Comparison of ENCODE assay signal across 9 mouse cellular contexts in the genomic region with DNA sequence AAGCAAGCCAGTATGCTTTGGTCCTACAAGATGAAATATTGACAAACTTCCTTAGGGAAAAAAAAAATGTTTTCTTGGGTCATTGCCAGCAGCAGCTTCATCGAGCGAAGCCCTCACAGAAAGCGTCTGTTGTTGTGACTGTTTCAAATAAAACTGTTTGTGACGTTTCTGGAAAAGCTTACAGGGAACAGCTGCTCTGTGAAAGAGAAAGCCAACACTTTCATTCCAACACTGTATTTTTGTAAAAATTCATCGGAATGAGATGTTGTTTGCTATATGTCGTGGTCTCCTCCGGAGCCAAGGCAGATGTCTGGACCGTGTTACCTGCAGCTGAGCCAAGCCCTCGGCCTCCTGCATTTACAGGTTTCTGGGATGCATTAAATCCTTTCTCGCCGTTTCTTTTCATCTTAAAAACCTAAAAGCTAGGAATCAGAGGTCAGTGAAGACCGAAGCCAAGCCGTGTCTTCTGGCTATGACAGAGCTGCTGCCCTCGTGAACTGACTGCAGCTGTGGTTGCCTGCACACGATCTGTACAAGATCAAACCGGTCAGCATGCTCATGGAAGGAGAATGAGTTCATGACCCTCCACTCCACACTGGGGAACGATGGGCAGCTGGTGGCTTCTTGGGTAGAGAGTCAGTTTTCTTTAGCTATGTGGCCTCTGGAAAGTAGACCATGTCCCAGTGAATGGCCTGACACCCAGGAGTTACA. TPM values are rescaled to one million over a fixed set of nuclear protein-coding genes. Genes with fewer than 3 reads are reported as not detected.
A peak's percentile ranks its signal among the peaks of the same experiment; 100 is the strongest.
DNase-seq lines count a peak whose midpoint lies in the region; ATAC-seq and TF ChIP-seq lines count a peak whose summit lies in the region.
"Had no signal": no experiment of that assay in that cellular context is flagged by ENCODE, and none has a peak within 500 bp of the region (broad histone marks: within the 10 kb centered on the region; RNA-seq: fewer than 3 reads in every experiment).

No protein-coding gene starts in this region.

- peak overlapping the region; percentile 31; the same call in 1 of the 2 replicates for H3K27ac ChIP-seq in heart, adult 2 months
- peak overlapping the region; percentile 72 for H3K27ac ChIP-seq in embryonic facial prominence, embryonic 13.5 days
- peak overlapping the region; percentile 49 for H3K27ac ChIP-seq in intestine, embryonic 16.5 days (ENCODE audit: low read length)
- H3K27ac ChIP-seq in lung, postnatal 0 days (ENCODE audit: low read length) = 0 out of 2 replicates have a peak overlapping the region, but pooled peaks have one; percentile 39
- H3K27ac ChIP-seq in midbrain, embryonic 13.5 days = no peak overlapping the region

- TF ChIP-seq CTCF in heart, adult 2 months (IDR thresholded peaks at IDR 0.05) = no peak
- no peak for TF ChIP-seq CTCF in lung, postnatal 0 days (IDR thresholded peaks at IDR 0.05)

- H3K4me3 ChIP-seq in heart, adult 2 months = no peak overlapping the region
- H3K4me3 ChIP-seq in embryonic facial prominence, embryonic 13.5 days = no peak overlapping the region
- no peak overlapping the region for H3K4me3 ChIP-seq in intestine, embryonic 16.5 days (ENCODE audit: low read length)
- H3K4me3 ChIP-seq in lung, postnatal 0 days (ENCODE audit: low read depth, low read length) = no peak overlapping the region
- H3K4me3 ChIP-seq in midbrain, embryonic 13.5 days (replicated peaks) = no peak overlapping the region

- no peaks in the 10 kb centered on the region for H3K79me2 ChIP-seq in heart, adult 2 months (replicated peaks; ENCODE audit: control insufficient read depth, insufficient read depth, low read length)

- no peak for ATAC-seq in embryonic facial prominence, embryonic 13.5 days (ENCODE audit: insufficient number of reproducible peaks, insufficient read depth, low FRiP score, low TSS enrichment, low read depth)
- peak; percentile 64; the same call in 1 of the 2 replicates for ATAC-seq in intestine, embryonic 16.5 days
- ATAC-seq in lung, postnatal 0 days = peak; percentile 70
- ATAC-seq in midbrain, embryonic 13.5 days = no peak

- H3K27me3 ChIP-seq in heart, adult 2 months (ENCODE audit: control insufficient read depth, insufficient read depth, low read length) = no peaks in the 10 kb centered on the region
- H3K27me3 ChIP-seq in embryonic facial prominence, embryonic 13.5 days = no peaks in the 10 kb centered on the region
- no peaks in the 10 kb centered on the region for H3K27me3 ChIP-seq in intestine, embryonic 16.5 days (replicated peaks; ENCODE audit: control insufficient read depth, insufficient read depth, low read length)
- H3K27me3 ChIP-seq in lung, postnatal 0 days (replicated peaks; ENCODE audit: insufficient read depth, low read length) = no peaks in the 10 kb centered on the region
- H3K27me3 ChIP-seq in midbrain, embryonic 13.5 days = no peaks in the 10 kb centered on the region

- TF ChIP-seq POLR2A in heart, adult 2 months (IDR thresholded peaks at IDR 0.05; ENCODE audit: insufficient read depth, low read depth, low read length) = no peak

- peak overlapping the region; percentile 3; the same call in 1 of the 2 replicates for H3K4me2 ChIP-seq in embryonic facial prominence, embryonic 13.5 days
- no peak overlapping the region for H3K4me2 ChIP-seq in intestine, embryonic 16.5 days (ENCODE audit: low read depth, low read length)
- H3K4me2 ChIP-seq in lung, postnatal 0 days (replicated peaks; ENCODE audit: low read depth, low read length) = no peak overlapping the region
- no peak overlapping the region for H3K4me2 ChIP-seq in midbrain, embryonic 13.5 days (replicated peaks)

- no peak overlapping the region for H3K9ac ChIP-seq in heart, adult 2 months (ENCODE audit: low read depth, low read length)
- H3K9ac ChIP-seq in embryonic facial prominence, embryonic 13.5 days = no peak overlapping the region
- no peak overlapping the region for H3K9ac ChIP-seq in intestine, embryonic 16.5 days (ENCODE audit: low read depth, low read length)
- H3K9ac ChIP-seq in lung, postnatal 0 days (replicated peaks; ENCODE audit: low read depth) = no peak overlapping the region
- no peak overlapping the region for H3K9ac ChIP-seq in midbrain, embryonic 13.5 days (replicated peaks)

- no peak for TF ChIP-seq EP300 in heart, adult 2 months (IDR thresholded peaks at IDR 0.05; ENCODE audit: insufficient read depth, low read depth, low read length)
- TF ChIP-seq EP300 in lung, postnatal 0 days (IDR thresholded peaks at IDR 0.05) = no peak

- H3K9me3 ChIP-seq in embryonic facial prominence, embryonic 13.5 days = no peaks in the 10 kb centered on the region
- H3K9me3 ChIP-seq in intestine, embryonic 16.5 days (ENCODE audit: control insufficient read depth, low read length) = no peaks in the 10 kb centered on the region
- no peaks in the 10 kb centered on the region for H3K9me3 ChIP-seq in lung, postnatal 0 days (ENCODE audit: low read length)
- no peaks in the 10 kb centered on the region for H3K9me3 ChIP-seq in midbrain, embryonic 13.5 days

- WGBS in heart, adult 2 months = 75% methylated on average over 17 of the region's 17 CpGs
- WGBS in embryonic facial prominence, embryonic 13.5 days = 46% methylated on average over 17 of the region's 17 CpGs
- 59% methylated on average over 17 of the region's 17 CpGs for WGBS in intestine, embryonic 16.5 days
- WGBS in lung, postnatal 0 days = 60% methylated on average over 17 of the region's 17 CpGs
- 90% methylated on average over 17 of the region's 17 CpGs for WGBS in midbrain, embryonic 13.5 days

- no peaks in the 10 kb centered on the region for H3K4me1 ChIP-seq in heart, adult 2 months (ENCODE audit: control insufficient read depth, insufficient read depth, low read length)
- peaks cover 10% of the 10 kb centered on the region for H3K4me1 ChIP-seq in embryonic facial prominence, embryonic 13.5 days
- 0 out of 2 replicates have a peak, but pooled peaks cover 4% of the 10 kb centered on the region for H3K4me1 ChIP-seq in intestine, embryonic 16.5 days (ENCODE audit: control insufficient read depth, insufficient read depth, low read length)
- H3K4me1 ChIP-seq in lung, postnatal 0 days (ENCODE audit: insufficient read depth, low read depth, low read length) = no peaks in the 10 kb centered on the region
- H3K4me1 ChIP-seq in midbrain, embryonic 13.5 days (replicated peaks) = no peaks in the 10 kb centered on the region

- peak; percentile 37 to 38 for DNase-seq in heart, adult 2 months
- DNase-seq in heart, postnatal 25 days (ENCODE audit: low spot score) = no peak
- peak; percentile 74 for DNase-seq in lung, postnatal 0 days (ENCODE audit: low spot score)
- DNase-seq in embryo, embryonic 10 days (ENCODE audit: low spot score) = no peak
- no peak for DNase-seq in adrenal gland, postnatal 14 days
- DNase-seq: cerebellum, adult 2 months had no signal

- intact Hi-C loops in heart, adult 2 months (cut with DNase I) = no loop called here
- intact Hi-C loops in heart, postnatal 25 days (cut with DNase I) = no loop called here

- no peaks in the 10 kb centered on the region for H3K36me3 ChIP-seq in heart, adult 2 months (ENCODE audit: control insufficient read depth, insufficient read depth, low read length)
- no peaks in the 10 kb centered on the region for H3K36me3 ChIP-seq in embryonic facial prominence, embryonic 13.5 days
- H3K36me3 ChIP-seq in intestine, embryonic 16.5 days (ENCODE audit: control insufficient read depth, insufficient read depth, low read length) = no peaks in the 10 kb centered on the region
- H3K36me3 ChIP-seq in lung, postnatal 0 days (ENCODE audit: insufficient read depth, low read length) = no peaks in the 10 kb centered on the region
- H3K36me3 ChIP-seq in midbrain, embryonic 13.5 days = no peaks in the 10 kb centered on the region

RNA-seq across cellular contexts. Expression of gene Rnf7, which starts 50.0 kb away (rescaled TPM):
- total RNA-seq in heart, adult 2 months (2021) = 10 to 100 TPM; 75.8 to 84.5 TPM
- 195 and 197 TPM in 2 replicates for polyA plus RNA-seq in heart, adult 2 months (2012; rRNA removed)
- 10 to 100 TPM; 71.2 to 85.8 TPM for total RNA-seq in heart, postnatal 25 days (2021)
- polyA plus RNA-seq in embryonic facial prominence, embryonic 13.5 days (2015; fragmentation: Nextera tagmentation; extraction: Ambion mirVana) = 233 and 242 TPM in 2 replicates
- polyA plus RNA-seq in intestine, embryonic 16.5 days (2015; fragmentation: Nextera tagmentation; extraction: Ambion mirVana) = 151 and 166 TPM in 2 replicates
- 160 and 168 TPM in 2 replicates for polyA plus RNA-seq in lung, postnatal 0 days (2015; fragmentation: Nextera tagmentation; extraction: Ambion mirVana)
- total RNA-seq in adrenal gland, postnatal 14 days (2021) = 72.4 and 75.7 TPM in 2 replicates
- 239 and 266 TPM in 2 replicates for polyA plus RNA-seq in midbrain, embryonic 13.5 days (2015; fragmentation: Nextera tagmentation; extraction: Ambion mirVana)

Comparison
In these comparisons a context has a peak if more than half of its experiments do, and no peak if none do; other contexts are left out.
1. DNase-seq: peak in heart, adult 2 months (2 of 2) and lung, postnatal 0 days (single experiment); none in heart, postnatal 25 days (single experiment), embryo, embryonic 10 days (single experiment) and adrenal gland, postnatal 14 days (single experiment).
2. ATAC-seq: peak in intestine, embryonic 16.5 days (single experiment) and lung, postnatal 0 days (single experiment); none in embryonic facial prominence, embryonic 13.5 days (single experiment) and midbrain, embryonic 13.5 days (single experiment).